Mouse (Mus musculus): ENCODE measurements around the gene Tmem255b. TPM values are rescaled to one million over a fixed set of nuclear protein-coding genes. Genes with fewer than 3 reads are reported as not detected.
A peak's percentile ranks its signal among the peaks of the same experiment; 100 is the strongest.

Tmem255b gene
- polyA plus RNA-seq, 1 experiment from 2014 or later, result 0.14 TPM

DNA sequence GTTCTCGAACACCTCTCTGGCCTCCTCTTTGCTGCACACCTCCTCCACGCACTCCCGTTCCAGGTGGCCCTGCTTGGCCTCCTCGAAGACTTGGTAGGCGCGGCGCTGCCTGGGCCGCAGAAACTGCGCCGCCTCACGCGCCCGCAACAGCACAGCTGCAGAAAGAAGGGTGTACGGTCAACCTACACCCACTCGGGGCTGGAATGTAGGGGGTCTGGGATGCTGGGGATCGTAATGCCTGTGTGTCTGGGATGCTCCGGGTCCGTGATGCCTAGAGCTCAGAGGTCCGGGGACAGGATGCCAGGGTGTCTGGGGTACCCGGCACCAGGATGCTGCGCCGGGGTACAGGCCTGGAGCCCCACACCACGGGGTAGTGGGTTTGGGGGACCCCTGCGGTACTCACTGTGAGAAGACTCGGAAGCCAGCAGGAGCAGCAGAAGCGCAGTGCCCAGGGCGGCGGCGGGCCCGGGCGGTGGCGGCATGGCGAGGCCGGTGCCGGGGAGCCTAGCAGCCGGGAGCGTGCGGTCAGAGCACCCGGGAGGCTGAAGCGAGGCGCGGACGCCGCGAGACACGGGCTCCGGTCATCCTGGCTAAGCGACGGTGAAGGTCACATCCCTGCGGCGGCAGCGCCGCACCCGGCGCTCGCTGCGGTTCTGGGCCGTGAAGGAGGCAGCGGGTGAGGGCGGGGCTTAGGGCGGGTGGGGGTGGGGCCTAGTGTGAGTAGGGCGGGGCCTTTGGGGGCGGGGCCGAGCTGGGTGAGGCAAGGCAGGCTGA, 59.1 kb downstream of the Tmem255b start, which contains the start of gene Gas6:
Gene Gas6, minus strand, starts transcription at position 633 of the 774 bp plus-strand sequence.
- peak; percentile 62 for ATAC-seq (ENCODE audit: insufficient number of reproducible peaks, insufficient read depth, low FRiP score, low TSS enrichment)
- WGBS, result 1% methylated on average over 62 of the region's 64 CpGs
- no peaks in the 10 kb centered on the region for H3K36me3 ChIP-seq
- H3K9me3 ChIP-seq, result no peaks in the 10 kb centered on the region
- peaks cover 29% of the 10 kb centered on the region for H3K4me1 ChIP-seq
- peak within 1 kb of the TSS; percentile 90 for H3K4me2 ChIP-seq (replicated peaks)
- H3K27me3 ChIP-seq, result peaks cover 42% of the 10 kb centered on the region
- H3K9ac ChIP-seq, result peak within 1 kb of the TSS; percentile 50; the same call in 1 of the 2 replicates
- no peak within 1 kb of the TSS for H3K27ac ChIP-seq
- H3K4me3 ChIP-seq, result peak within 1 kb of the TSS; percentile 58

DNA sequence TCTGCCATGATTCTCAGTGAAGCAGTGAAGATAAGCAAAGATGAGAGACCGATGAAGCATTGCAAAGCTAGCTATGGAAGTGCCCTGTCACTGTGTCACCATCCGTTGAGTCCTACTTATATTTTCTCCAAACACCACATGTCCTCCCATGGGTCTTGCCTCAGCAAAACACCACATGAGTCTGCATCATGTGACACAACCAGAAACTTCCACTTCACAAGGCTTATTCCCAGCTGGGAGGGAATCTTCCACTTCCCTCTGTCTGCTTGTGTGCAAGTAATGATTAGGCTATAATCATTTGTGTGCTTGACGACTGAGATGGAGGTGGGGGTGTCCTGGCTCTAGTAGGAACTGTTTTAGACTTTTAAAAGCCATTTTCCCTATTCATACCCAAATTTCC, 66.2 kb downstream of the Tmem255b start:
- Histone ChIP-seq H3K36me3 (no peaks in the 10 kb centered on the region), H3K27me3 (no peaks in the 10 kb centered on the region), H3K9me3 (no peaks in the 10 kb centered on the region), H3K4me2 (replicated peaks) (no peak overlapping the region), H3K27ac (no peak overlapping the region), H3K4me1 (no peaks in the 10 kb centered on the region), H3K4me3 (no peak overlapping the region), H3K9ac (no peak overlapping the region)
- WGBS, result 75% methylated on average over 3 of the region's 3 CpGs
- ATAC-seq (ENCODE audit: insufficient number of reproducible peaks, insufficient read depth, low FRiP score, low TSS enrichment), result no peak

DNA sequence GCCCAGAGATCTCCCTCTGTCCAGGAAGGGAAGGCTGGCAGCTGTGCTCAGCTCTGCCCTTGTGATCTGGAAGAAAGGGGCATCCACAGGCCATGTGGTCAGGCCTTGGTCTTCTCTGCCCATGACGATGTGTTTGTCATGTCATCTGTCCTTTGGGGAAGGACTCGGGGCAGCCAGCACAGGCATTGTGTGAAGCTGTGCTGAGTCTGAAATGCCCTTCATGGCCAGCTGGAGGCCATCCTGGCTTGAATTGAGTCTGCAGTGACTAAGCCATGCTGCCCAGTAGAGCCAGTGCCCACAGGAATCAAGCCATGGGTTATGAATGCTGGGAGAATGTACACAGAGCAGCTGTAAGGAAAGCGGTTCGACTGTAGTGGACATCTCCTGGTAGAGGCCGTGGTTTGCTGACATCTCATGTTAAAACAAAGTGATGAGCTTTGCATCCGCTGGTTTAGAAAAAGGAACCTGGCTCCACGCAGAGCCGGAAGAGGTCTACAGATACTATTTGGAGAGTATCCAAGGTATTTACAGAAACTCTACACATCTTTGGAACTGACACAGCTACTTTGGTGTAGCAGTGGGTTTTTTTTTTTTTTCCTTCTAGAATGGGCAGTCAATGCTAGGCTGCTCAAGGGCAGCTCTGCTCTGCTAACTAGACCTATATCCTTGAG, 69.1 kb downstream of the Tmem255b start:
- Histone ChIP-seq H3K9me3 (no peaks in the 10 kb centered on the region), H3K9ac (no peak overlapping the region), H3K4me1 (no peaks in the 10 kb centered on the region), H3K4me2 (replicated peaks) (no peak overlapping the region), H3K36me3 (no peaks in the 10 kb centered on the region), H3K27me3 (no peaks in the 10 kb centered on the region), H3K4me3 (no peak overlapping the region), H3K27ac (no peak overlapping the region)
- WGBS, result 91% methylated on average over 8 of the region's 8 CpGs
- ATAC-seq (ENCODE audit: insufficient number of reproducible peaks, insufficient read depth, low FRiP score, low TSS enrichment), result no peak

DNA sequence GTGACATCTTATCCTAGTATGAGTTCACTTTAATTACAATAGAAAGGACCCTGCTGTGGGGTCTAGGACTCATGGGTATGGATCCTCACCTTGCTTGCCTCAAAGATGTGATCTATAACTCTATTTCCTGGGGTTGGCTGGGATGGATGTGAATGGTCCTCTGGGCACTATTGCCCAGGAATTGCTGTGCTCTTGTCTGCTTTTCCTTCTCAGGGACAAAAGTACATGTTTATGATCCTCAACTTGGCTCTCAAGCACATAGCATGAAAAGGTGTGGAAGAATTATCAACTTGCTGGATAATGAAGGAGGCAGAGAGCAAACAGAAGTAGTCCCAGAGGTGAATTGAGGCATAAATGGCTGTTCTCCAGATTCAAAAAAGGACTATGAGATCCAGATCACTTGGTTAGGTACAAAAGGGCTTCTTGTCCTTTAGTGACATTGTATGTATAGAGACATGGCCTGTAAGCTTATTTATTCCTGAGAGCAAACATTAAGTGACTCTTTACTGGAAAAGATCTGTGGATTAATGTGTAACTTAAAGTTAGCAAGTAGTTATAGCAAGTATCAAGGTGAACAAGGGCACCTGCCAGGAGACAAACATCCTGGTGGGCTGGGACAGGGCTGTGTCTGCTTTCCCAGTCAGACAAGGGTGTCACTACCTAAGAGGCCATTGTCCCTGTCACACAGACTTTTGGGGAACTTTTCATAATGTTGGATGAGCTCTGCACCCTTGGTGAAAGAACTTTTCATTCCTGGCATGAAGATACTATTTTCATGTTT, 70.1 kb downstream of the Tmem255b start:
- Histone ChIP-seq H3K27me3 (no peaks in the 10 kb centered on the region), H3K9me3 (no peaks in the 10 kb centered on the region), H3K36me3 (no peaks in the 10 kb centered on the region), H3K9ac (no peak overlapping the region), H3K4me3 (no peak overlapping the region), H3K4me1 (no peaks in the 10 kb centered on the region), H3K4me2 (replicated peaks) (no peak overlapping the region), H3K27ac (no peak overlapping the region)
- no peak for ATAC-seq (ENCODE audit: insufficient number of reproducible peaks, insufficient read depth, low FRiP score, low TSS enrichment)

DNA sequence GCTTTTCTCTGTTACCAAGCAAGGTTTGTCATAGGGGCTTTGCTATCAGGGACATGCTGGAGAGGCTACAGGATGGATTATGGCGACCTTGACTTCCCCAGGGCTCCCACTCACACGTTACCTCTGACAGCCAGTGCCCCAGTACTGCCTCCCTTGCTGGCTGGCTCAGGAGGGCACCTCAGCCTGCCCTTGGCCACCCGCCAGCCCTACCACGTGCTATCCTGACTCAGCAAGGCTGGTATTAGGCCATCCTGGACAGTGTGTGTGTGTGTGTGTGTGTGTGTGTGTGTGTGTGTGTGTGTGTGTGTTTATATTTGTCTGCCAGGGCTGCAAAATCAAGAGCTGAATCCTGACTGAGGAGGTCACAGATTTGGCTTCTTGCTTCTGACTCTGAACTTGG, 71.9 kb downstream of the Tmem255b start:
- H3K9ac ChIP-seq, result no peak overlapping the region
- no peak for ATAC-seq (ENCODE audit: insufficient number of reproducible peaks, insufficient read depth, low FRiP score, low TSS enrichment)
- H3K4me3 ChIP-seq, result no peak overlapping the region
- WGBS, result 49% methylated on average over 4 of the region's 4 CpGs
- no peaks in the 10 kb centered on the region for H3K4me1 ChIP-seq
- H3K27me3 ChIP-seq, result no peaks in the 10 kb centered on the region
- no peak overlapping the region for H3K27ac ChIP-seq
- H3K4me2 ChIP-seq (replicated peaks), result no peak overlapping the region
- no peaks in the 10 kb centered on the region for H3K9me3 ChIP-seq
- H3K36me3 ChIP-seq, result no peaks in the 10 kb centered on the region

DNA sequence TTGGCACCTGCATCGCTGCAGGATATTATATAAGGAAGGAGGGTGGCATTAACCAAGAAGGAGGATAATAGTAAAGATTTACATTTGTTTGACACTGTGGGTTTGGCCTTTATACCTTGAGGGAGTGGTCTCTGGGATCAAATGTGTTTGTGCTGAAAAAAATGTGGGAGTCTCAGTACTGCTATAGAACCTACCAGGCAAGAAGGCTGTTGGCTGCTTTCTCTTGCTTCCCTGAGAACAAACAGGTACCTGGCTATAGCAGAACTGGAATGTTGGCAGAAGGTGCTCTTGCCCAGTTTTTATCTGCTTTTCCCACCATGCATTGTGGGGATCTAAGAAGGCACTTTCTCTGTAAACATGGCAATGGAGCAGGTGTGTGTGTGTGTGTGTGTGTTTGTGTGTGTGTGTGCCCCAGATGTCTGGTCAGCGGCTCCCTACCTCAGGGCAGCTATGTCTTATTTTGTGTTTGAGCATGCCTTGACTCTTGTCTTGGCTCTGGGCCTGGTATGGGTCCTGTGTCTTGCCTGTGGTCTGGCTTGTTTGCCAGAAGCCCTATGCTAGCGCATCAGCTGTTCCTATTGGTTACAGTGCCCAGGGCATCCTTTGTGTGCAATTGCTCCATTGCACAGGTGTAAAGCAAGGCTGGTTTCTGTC, 72.4 kb downstream of the Tmem255b start:
- H3K36me3 ChIP-seq, result no peaks in the 10 kb centered on the region
- no peak overlapping the region for H3K27ac ChIP-seq
- H3K9ac ChIP-seq, result no peak overlapping the region
- H3K9me3 ChIP-seq, result no peaks in the 10 kb centered on the region
- no peak for ATAC-seq (ENCODE audit: insufficient number of reproducible peaks, insufficient read depth, low FRiP score, low TSS enrichment)
- H3K4me2 ChIP-seq (replicated peaks), result no peak overlapping the region
- no peaks in the 10 kb centered on the region for H3K4me1 ChIP-seq
- WGBS, result 77% methylated on average over 3 of the region's 3 CpGs
- H3K27me3 ChIP-seq, result no peaks in the 10 kb centered on the region
- H3K4me3 ChIP-seq, result no peak overlapping the region

DNA sequence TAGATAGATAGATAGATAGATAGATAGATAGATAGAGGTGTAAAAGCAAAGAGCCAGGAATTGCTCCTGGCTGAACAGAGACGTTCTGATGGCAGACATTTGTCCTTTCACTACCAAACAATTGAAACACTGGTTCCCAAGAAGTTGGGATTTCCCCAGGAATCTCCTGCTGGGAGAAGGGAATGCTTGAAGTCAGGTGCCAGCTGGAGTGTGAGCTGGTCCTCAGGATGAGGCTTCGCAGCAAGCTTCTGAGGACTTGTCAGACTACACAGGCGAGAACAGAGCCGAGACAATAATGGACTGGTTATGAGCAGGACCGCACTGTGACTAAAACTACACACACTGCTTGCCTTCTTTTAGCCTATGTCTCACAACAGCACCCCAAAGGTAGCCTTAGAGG, 77.0 kb downstream of the Tmem255b start:
- no peaks in the 10 kb centered on the region for H3K36me3 ChIP-seq
- H3K4me3 ChIP-seq, result no peak overlapping the region
- 77% methylated on average over 5 of the region's 5 CpGs for WGBS
- H3K9ac ChIP-seq, result no peak overlapping the region
- H3K27me3 ChIP-seq, result no peaks in the 10 kb centered on the region
- no peaks in the 10 kb centered on the region for H3K4me1 ChIP-seq
- ATAC-seq (ENCODE audit: insufficient number of reproducible peaks, insufficient read depth, low FRiP score, low TSS enrichment), result no peak
- H3K9me3 ChIP-seq, result no peaks in the 10 kb centered on the region
- H3K27ac ChIP-seq, result no peak overlapping the region
- H3K4me2 ChIP-seq (replicated peaks), result no peak overlapping the region

DNA sequence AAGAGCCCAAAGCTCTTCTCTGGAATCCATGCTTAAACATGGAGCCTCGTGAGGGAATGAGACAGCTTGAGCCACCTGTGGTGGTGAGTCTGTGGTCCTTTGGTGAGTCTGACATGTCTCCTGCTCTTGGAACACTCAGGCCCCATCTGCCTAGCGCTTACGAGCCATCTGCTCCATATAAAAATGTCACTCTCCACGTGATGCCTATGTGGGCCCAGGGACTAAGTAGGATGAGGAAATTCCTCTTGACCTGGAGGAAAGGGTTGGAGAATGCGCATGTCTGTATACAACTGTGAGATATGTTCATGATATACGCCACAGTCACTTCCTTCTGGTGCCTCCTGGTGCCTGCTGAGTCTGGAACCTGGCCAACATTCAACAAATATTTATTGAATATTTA, 77.7 kb downstream of the Tmem255b start:
- H3K9me3 ChIP-seq, result no peaks in the 10 kb centered on the region
- H3K4me2 ChIP-seq (replicated peaks), result no peak overlapping the region
- no peaks in the 10 kb centered on the region for H3K4me1 ChIP-seq
- no peak overlapping the region for H3K4me3 ChIP-seq
- WGBS, result 77% methylated on average over 6 of the region's 6 CpGs
- no peak overlapping the region for H3K27ac ChIP-seq
- no peaks in the 10 kb centered on the region for H3K36me3 ChIP-seq
- H3K27me3 ChIP-seq, result no peaks in the 10 kb centered on the region
- no peak for ATAC-seq (ENCODE audit: insufficient number of reproducible peaks, insufficient read depth, low FRiP score, low TSS enrichment)
- H3K9ac ChIP-seq, result no peak overlapping the region

- no peak for ATAC-seq (ENCODE audit: insufficient number of reproducible peaks, insufficient read depth, low FRiP score, low TSS enrichment)
- Histone ChIP-seq H3K27ac (no peak overlapping the region), H3K4me2 (replicated peaks) (no peak overlapping the region), H3K4me3 (no peak overlapping the region), H3K27me3 (no peaks in the 10 kb centered on the region), H3K4me1 (no peaks in the 10 kb centered on the region), H3K9me3 (no peaks in the 10 kb centered on the region), H3K36me3 (no peaks in the 10 kb centered on the region), H3K9ac (no peak overlapping the region)
- WGBS, result 76% methylated on average over 5 of the region's 5 CpGs
These were observed 78.8 kb downstream of the Tmem255b start for GRCm38 (mm10) chr8:13513556-13514370.

GRCm38 (mm10) chr8:13516011-13516442, 81.0 kb downstream of the Tmem255b start:
- H3K9ac ChIP-seq, result no peak overlapping the region
- H3K27me3 ChIP-seq, result no peaks in the 10 kb centered on the region
- no peak for ATAC-seq (ENCODE audit: insufficient number of reproducible peaks, insufficient read depth, low FRiP score, low TSS enrichment)
- no peaks in the 10 kb centered on the region for H3K36me3 ChIP-seq
- H3K4me2 ChIP-seq (replicated peaks), result no peak overlapping the region
- H3K4me1 ChIP-seq, result no peaks in the 10 kb centered on the region
- 81% methylated on average over 7 of the region's 7 CpGs for WGBS
- H3K27ac ChIP-seq, result no peak overlapping the region
- no peaks in the 10 kb centered on the region for H3K9me3 ChIP-seq
- H3K4me3 ChIP-seq, result no peak overlapping the region

DNA sequence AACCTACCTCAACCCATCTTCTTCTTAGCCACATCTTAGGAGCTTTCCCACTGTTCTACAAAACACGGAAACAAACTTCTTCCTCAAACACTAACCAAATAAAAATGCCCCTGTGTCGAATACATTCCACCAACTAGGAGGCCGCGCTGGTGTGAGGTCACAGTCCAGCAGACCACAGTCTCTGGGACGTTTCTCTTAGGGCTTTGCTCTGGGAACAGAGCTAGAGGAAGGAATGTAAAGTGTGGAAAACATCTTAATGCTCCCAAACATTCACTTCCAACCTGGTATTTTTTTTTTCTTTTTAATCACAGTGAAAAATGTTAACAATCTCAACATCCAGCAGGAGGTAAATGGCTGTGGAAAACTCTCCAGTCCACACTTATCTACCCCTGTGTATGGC, 81.7 kb downstream of the Tmem255b start:
- WGBS, result 78% methylated on average over 5 of the region's 5 CpGs
- H3K4me2 ChIP-seq (replicated peaks), result no peak overlapping the region
- H3K36me3 ChIP-seq, result no peaks in the 10 kb centered on the region
- H3K4me3 ChIP-seq, result no peak overlapping the region
- H3K27me3 ChIP-seq, result no peaks in the 10 kb centered on the region
- no peak overlapping the region for H3K9ac ChIP-seq
- no peak for ATAC-seq (ENCODE audit: insufficient number of reproducible peaks, insufficient read depth, low FRiP score, low TSS enrichment)
- H3K27ac ChIP-seq, result no peak overlapping the region
- H3K4me1 ChIP-seq, result no peaks in the 10 kb centered on the region
- no peaks in the 10 kb centered on the region for H3K9me3 ChIP-seq
